Mouse (Mus musculus): ENCODE measurements around the gene Elf5.

Gene Elf5

DNA sequence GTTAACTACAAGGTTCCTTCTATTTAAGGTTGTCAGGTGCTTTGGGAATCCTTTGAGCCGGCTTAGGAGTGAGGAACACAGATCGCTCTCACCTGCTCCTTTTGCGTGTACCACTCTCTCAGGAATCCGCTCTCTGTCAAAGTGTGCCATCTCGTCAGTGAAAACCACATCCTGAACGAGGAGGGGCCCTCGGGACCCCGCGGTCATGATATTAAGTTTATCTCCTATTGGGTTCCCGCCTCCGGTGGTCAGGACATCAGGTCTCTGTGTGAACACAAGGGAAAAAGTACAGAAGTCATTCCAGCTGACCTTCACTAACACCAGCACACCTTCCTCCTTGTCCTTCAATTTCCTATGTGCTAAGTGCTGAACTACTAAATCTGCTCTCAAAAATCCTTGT, 65.2 kb downstream of the Elf5 start:
- no peak for DNase-seq (ENCODE audit: low read depth, low spot score)

DNA sequence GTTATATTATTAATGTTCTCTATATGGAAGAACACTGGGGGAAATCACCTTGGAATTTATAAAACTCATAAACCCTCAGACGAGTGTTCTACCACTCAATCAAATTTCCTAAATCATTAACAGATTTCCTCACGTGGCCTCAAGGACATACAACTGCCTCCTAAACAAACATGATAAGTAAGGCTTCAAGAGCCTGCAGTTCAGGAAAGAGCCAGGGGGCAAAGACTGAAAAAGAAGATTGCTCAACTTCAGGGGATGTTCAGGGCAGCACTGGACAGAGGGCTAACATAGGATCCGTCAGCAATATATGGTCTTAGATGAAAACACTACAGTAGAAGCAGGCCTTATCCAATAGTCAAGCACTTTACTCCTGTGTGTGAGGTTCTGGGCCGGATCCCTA, 66.0 kb downstream of the Elf5 start:
- DNase-seq (ENCODE audit: low read depth, low spot score) = no peak

DNA sequence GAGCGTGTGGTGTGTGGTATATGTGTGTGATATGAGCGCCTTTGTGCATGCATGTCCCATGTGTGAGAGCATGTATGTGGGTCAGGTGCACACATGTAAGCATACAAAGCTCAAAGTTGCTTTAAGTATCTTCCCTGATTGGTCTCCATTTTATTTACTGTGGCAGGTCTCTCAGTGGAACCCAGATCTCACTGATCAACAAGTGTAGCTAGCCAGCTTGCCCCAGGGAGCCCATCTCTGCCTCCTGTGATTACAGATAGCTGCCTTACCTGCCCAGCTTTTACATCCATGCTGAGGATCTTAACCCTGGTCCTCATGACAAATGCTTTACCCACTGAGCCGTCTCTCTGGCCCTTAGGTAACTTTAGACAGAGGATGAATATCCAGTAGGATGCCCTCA, 66.8 kb downstream of the Elf5 start:
- DNase-seq (ENCODE audit: low read depth, low spot score) = no peak

DNA sequence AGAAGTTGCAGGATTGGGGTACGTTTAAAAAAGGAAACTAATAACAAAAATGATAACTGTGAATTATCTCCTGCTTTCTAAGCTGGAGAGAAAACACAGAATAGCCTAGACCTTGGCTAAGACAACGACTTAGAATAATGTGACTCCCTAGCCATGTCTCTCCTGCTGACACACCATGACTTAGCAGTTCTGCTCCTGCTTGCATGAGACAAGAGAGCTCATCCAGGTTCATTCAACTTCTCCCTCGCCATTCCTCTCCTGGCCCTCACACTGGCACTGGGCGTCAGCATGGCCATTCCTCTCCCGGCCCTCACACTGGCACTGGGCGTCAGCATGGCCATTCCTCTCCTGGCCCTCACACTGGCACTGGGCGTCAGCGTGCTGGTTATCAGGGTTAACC, 68.8 kb downstream of the Elf5 start:
- DNase-seq (ENCODE audit: low read depth, low spot score) = no peak

DNA sequence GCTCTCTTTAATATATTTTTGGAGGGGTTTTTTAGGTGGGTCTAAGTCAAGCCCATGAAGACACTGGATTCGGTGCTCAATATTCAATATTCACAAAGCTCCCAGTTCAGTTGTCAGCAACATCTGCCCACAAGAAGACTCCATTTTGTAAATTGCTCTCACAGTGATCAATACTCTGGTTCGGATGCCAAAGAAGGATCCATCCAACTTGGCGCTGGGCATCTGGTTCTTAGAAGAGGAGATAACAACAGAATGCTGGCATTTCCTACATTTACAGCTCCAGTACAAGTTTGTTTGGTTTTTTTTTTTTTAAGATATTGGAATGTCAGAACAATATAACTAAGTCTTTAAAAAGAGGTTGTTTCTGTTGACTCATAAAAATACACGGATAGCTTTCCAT, 69.4 kb downstream of the Elf5 start:
- DNase-seq (ENCODE audit: low read depth, low spot score) = no peak

DNA sequence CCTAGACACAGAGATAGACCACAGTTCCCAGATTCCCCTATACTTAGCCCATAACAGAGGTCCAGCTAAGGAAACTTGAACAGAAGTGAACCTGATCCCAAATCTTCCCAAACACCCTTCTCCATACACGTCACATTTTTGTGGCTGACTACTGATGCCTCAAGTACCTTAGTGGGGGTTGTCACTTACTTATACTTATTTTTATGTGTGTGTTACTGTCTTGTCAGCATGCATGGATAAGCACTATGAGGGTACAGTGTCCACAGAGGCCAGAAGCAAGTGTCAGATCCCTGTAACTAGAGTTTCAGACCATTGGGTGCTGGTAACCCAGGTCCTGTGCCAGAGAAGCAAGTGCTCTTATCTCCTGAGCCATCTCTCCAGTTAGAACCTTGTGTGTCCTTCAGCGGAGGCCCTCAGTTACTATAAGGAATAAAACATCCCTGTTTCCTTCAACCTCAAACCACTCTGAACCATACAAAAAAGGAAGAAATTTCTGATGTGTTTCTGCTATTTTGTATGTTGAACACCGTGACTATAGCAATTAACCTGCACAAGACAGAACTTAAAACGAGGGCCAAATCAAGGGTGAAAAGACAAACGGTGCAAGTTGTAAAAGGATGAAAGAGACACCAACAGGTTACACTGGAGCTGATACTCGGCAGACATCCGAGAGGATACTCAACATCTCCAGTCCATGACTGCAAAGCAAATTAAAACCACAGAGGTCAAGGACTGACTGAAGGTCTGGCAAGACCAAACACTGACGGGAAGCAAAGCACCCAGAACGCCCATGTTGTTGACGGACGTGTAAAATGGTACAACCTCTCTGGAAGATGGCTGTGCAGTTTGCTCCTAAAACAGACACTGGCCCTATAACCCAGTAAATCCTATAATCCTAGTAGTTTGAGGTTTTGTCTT, 70.1 kb downstream of the Elf5 start:
- no peak for DNase-seq (ENCODE audit: low read depth, low spot score)

DNA sequence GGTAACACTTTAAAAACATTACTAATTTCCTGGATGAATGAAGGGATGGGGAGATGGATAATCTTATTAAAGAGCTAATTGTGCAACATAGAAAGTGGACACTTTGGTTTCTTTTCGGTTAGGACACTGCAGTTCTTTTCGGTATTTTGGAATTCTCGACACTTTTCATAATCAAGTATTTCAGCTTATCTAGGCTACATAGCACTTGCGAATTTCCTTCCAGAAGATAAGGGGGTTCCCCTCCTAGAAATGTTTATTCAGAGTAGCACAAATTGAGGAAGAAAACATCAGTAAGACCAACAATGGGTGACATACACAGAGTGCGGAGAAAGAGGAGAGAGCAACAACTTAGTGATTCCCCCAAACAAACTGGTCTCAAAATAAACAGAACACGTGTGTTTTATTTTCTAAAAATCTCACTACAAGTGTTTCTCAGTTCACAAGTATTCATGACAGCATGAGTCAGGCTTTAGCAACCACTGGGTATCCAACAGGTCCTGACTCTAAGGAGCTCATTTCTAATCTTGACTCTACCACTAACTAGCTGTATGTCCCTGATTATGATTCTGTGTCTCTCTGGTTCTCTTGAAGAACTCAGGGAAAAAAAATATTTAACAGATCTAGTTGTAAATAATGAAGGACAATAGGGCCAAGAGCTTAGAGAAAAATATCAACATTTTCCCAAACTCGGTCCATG, 71.9 kb downstream of the Elf5 start:
- no peak for DNase-seq (ENCODE audit: low read depth, low spot score)

DNA sequence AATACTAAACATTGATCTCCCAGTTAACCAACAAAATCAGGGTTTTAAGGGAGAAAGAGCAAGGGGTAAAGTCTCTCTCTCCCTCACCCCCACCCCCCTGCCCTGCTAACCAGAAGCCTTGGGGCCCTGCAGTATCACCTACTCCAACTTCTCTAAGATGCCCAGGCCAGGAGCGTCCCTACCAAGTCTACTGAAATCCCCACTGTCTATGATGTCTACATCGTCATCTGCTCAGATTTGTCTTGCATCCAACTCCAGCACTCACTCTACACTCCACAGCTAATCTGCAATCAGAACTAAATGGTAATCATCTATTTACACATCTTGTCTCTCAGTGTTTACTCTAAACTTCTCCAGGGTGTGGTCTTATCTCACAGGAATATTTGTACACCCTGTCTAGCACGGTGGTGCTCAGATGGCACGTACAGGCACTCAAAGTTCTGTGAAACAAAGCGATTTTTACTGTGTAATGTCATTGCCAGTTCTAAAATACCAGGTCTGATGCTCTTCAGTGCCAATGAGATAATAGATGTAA, 72.6 kb downstream of the Elf5 start:
- no peak for DNase-seq (ENCODE audit: low read depth, low spot score)

DNA sequence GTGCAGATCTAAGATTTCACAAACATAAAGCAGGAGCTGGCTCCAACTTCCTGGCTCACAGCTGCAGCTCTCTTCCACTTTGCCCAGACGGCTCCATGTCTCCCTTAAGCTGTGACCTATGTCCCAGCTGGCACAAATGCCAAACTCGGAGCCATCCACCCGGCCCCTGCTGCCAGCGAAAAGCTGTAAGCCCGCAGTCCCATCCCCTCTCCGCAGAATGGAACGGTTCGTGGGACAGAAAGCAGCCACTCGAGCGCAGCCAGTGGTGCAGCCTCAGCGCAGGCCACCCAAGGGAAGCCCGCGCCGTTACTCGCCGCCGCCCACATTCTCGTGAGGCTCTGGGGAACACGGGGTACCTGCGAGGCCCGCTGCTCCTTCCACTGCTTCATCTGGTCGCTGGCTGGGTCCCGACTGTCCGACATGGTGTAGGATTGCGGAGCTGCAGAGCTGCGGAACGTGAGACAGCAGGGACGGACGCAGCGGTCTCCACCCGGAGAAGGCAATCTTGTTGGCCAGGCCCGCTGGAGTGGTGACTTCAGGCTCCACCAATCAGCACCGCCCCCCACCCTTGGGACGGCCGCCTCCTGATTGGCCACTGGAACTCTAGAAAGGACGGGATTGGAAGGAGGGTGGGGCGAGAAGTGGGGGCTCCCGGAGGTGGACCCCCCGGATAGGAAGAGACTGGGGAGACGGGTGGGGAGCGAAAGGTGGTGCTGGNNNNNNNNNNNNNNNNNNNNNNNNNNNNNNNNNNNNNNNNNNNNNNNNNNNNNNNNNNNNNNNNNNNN, 73.3 kb downstream of the Elf5 start, which contains the start of gene Cat:
Cat (minus strand) TSS at position 544 of the 785 bp plus-strand sequence.
- DNase-seq (ENCODE audit: low read depth, low spot score) = peak; percentile 90

DNA sequence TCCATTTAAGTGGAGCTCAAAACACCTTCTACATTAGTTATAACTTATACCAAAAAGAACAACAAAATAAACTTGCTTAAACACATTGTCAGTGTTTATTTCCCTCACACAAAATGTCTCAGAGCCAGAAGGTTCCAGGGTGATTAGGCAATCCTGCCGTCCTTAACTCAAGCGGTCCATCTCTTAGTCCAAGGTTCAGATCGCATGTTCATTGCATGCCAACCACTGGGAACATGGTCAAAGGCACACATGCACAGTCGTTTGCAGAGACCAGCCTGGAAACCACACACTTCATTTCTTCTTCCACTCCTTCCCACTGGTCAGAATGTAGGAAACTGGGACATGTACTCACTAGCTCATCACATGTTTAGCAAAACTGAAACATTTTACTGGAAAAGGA, 81.0 kb downstream of the Elf5 start:
- no peak for DNase-seq (ENCODE audit: low read depth, low spot score)

DNA sequence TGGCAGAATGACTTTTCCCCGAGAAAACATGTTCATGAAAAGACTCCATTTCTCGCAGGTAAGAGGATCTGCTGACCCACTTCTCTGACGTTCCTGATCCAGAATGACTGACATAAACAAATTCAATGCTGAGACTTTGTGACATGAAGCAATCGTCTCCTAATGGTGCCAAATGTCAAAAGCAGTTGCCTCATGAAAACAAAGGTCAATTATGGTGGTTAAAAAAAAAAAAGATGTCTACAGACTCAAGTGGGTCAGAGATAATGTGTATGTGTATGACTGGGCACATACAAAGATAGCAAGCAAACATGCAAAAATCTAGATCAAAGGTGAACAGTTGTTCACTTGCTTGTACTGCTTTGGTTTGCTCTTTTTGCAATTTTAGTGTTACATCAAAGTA, 82.3 kb downstream of the Elf5 start:
- no peak for DNase-seq (ENCODE audit: low read depth, low spot score)

DNA sequence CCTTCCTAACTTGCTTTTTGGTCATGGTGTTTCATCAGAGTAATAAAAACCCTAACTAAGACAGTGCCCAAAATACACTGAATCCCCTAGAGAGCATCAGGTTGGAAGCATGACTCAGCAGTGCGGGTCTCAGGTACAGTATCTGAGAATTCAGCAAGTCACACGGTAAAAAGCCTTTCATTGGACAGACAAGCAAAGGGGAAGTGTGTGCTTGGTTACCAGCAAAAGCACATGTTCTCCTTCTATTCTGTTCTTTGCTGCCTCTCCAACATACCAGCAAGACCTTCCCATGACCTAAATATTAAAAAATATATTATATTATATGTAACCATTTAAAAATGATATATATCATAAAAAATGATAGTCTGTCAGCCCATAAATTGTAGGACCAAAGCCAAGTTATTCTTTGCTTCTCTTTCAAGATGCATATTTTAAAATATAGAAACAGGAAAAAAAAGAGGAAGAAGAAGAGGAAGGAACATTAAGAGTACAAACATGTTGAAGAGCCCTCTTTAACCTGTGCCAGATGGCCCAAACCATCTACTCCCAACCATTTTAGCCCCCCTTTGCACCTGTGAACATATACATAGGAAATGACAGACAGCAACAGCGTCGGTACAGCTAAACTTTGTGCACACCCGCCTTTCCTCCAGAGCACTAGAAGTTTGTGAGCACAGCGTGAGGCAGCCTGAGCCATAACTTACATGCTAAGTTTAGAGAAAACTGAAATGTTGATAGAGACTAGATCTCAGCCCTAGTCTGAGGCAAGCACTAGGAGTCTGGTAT, 84.3 kb downstream of the Elf5 start:
- no peak for DNase-seq (ENCODE audit: low read depth, low spot score)

Data from embryo, embryonic 11.5 days (tissue).